Mouse (Mus musculus): Measurements from ENCODE around the gene Myl7.
A peak's percentile ranks its signal among the peaks of the same experiment; 100 is the strongest.
"Not testable (repeated sequence)": the region's sequence is repeated elsewhere in the genome, so short reads cannot be mapped to it uniquely, and the experiment has no call there.

Myl7 gene

DNA sequence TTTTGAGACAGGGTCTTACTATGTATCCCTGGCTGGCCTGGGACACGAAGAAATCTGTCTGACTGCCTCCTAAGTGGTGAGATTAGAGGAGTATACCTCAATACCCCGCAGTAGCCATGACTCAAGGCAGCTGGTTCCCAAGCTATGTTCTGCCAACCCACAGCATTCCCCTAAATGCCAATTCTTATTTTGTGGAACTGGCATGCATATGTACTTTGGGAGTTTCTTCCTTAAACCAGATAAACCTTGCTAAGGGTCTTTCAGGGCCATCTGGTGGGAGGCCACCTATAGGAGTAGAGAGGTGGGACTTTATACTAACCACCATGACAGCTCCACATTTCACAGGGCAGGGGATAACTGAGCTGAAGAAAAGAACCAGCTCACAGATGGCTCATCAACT, 5.3 kb upstream of the Myl7 start:
- DNase-seq: no peak

DNA sequence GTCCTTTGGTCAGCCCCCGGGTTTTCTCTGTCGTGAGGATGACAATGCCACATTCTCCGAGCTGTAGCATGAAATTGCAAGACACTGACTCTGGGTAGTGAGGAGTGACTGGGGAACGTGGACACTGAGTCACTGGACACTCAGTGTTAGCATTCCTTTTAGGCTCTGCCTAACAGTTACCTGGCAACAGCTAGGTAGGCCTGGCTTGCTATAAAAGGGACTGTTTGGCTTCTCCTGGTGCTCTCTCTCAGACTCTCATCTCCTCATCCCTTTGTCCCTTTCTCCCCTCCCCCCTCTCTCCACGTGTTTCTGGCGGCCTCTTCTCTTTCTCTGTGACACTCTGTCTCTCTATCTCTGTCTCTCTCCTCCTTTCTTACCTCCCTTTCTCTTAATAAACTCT, 3.8 kb upstream of the Myl7 start:
- peak in 1 of 2 experiments; percentile 1 for DNase-seq

DNA sequence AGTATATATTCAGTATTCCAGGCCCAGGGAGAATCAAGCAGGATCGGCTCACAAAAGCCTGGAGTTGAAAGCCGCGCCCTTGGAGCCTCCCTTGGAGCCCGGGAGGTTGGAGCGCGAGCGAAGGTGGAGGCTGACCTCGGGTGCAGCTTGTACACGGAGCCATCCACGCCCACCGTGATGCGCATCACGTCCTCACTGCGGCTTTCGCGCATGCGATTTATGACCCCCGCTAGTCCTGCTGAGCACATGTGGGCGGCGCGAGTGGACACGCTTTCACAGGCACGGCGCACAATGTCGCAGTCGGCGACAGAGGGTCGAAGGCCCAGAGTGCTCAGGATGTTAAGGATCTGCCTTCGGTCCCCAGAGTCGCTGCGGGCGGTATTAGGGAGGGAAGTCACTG, 3.4 kb upstream of the Myl7 start:
- DNase-seq: peak; percentile 58 to 70

DNA sequence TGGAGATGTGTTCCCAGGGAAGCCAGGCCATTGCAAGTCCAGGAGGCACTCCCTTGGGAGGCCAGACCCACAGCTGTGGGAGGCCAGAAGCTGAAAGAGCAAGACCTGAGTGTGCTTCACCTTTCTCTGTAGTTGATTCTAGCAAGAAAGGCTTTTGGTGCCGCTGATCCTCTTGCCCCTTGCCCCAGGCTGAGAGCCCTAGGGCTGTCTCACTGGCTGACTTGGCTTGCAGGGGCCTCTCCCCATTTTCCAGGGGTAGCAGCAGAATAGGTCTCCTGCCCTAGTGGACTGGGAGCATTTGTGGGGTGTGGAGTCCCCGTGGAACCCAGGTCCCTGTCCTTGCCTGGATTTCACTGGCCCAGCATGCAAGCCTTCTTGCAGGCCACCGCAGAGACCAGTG, 2.7 kb upstream of the Myl7 start:
- DNase-seq: no peak

DNA sequence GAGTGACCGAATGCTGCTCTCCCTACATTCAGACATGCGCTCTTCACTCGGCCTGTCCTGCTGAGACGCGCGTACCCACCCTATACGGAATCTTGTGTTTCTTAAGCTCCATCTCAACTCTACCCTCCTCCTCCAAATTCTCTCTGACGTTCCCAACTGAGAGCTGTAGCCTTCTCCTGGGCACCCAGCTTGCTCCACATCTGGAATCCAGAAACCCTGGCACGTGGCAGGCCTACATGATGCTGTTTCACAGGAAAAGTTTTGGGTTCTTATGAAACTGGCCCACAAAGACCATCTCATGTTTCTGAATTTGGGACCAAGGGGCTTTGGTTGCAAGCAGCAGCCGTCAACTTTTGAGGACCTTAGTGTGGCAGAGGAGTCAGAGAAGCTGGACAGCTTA, 704 bp upstream of the Myl7 start:
- DNase-seq: no peak

DNA sequence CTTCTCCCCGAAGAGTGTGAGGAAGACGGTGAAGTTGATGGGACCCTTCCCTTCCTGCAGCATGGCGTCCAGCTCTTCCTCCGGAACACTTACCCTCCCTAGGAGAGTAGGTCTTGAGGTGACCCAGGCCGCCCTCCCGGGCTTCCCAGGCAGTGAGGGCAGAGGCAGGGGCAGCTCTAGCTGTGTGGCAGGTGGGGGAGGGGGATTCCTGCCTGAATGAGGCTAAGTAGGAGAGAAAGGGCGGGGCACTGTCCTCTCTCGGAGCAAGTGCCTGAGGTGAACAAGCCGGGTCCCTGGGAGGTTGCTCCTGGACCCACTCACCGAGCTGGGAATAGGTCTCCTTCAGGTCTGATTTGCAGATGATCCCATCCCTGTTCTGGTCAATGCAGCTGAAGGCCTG, 743 bp downstream of the Myl7 start:
- no peak for DNase-seq

DNA sequence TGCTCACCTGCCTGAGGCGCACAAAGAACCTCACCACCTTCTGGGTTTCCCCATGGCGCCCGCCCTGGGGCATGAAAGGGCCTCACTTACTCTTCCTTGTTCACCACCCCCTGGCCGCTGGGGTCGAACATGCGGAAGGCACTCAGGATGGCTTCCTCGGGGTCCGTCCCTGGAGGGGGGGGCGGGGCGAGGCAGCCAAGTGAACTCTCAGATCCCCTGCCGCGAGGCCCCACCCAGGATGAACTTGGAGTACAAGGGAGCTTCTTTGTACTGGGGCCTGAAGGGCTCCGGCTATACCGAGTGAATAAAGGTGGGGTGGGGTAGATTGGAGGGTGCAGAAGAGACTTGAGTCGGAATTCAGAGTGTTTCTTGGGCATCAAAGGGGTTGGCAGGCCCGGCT, 1.4 kb downstream of the Myl7 start:
- no peak for DNase-seq

DNA sequence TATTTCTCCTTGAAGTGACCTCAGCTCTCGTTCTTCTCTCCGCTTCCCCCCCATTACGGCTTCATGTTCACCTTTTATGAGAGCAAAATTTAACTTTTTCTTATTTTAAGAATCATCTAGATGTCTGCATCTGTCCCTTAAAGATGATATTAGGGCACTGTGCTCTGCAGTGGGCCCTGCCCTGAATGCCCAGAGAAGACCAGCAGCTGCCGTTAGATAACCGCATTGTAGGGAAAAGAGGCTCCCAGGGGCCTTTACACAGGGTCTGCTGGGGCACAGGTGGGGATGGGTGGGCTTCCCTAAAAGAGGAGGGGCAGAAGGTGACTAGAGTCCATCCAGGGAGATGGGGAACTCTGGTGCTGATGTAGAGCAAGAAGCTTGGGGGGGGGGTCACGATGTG, 4.8 kb downstream of the Myl7 start:
- no peak for DNase-seq

DNA sequence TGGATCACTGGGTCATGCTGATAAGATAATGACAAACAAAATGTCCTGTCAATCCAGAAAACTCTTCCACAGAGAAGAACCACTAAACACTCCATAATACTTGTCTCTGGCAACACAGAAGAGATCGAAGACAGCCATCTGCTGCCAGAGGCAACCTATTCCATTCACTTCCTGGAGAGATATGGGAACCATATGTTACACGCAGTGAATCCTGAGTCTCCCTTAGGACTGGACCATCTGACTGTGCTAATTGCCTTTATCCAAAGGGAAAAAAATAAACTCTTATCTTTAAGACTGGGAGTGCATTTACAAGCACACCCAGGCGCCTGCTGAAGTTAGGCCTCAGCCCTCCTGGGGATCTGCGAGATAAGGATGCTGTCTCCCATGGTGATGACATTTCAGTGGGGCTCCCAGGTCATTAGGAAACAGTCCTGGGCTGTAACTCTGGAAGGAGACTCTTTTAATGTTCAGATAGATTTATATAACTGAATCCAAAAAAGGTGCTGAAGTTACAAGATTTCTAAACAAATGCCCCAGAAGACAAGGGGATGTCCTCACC, 5.7 kb downstream of the Myl7 start:
- DNase-seq: peak in 1 of 2 experiments; percentile 33

DNA sequence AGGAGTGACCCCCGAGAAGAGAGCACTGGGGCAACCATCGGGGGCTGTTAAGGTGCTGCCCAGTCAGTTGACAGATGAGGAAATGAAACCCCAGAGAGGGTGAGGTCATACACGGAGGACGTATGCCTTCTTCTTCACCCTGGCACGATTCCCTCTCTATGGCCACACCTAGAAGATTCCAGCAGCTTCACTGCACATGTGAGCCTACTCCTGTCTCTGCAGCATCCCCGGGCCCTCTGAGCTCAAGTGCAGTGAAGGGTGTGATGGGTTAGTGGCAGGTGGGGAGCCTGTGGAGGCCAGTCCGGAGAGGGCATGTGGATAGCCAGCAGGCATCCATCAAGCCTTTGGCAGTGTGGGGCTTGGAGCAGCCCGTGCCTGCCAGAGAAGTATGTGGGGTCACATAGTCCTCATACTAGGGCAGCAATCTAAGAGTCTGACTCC, 6.4 kb downstream of the Myl7 start:
- DNase-seq: peak; percentile 72

DNA sequence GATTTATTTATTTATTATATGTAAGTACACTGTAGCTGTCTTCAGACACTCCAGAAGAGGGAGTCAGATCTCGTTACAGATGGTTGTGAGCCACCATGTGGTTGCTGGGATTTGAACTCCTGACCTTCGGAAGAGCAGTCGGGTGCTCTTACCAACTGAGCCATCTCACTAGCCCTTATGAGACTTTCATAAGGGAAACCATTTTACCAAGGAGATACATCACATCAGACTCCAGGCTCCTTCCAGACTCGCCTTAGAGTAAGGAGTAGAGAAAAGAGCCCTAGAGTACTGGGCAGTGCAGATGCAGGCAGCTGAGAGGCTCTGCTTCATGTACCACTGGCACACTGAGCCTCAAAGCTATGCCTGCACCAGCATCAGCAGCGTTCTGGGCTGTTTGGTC, 10.0 kb downstream of the Myl7 start:
- DNase-seq: not testable (repeated sequence)

DNA sequence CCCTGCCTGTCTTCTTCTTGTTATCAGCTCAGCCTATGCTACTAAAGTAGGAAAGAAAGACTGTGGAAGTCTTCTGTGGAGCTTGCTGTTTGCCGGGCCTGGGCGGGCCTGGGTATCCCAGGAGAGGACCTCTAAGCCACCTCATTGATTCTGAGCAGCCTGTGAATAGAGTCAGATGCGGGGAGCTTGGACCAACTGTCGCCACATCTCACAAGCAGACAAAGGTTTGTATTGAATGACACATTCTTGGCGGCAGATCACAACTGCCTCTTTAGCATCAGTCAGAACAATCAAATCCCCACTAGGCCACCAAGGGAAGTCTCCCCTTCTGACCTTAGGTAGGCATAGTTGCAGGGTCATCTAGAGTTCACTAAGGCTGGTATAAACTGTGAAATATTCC, 11.3 kb downstream of the Myl7 start:
- no peak for DNase-seq

DNA sequence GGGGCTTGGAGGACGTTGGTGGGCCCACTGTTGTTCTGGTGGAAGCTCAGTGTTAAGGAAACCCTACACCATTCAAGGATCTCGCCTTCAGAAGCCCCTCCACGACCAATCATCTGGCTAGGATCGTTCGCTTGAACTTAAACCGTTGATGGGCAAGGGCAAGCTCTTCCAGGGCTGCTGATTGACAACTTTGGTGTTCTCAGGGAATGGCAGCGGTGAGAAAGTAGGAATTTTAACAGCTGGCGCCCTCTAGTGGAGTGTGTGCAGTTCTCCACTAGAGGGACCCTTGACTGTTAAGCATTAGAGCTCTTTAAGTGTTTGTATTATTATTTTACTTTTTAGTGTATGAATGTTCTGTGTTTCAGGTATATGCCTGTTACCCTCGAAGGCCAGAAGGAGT, 12.4 kb downstream of the Myl7 start:
- peak; percentile 60 to 79 for DNase-seq

DNA sequence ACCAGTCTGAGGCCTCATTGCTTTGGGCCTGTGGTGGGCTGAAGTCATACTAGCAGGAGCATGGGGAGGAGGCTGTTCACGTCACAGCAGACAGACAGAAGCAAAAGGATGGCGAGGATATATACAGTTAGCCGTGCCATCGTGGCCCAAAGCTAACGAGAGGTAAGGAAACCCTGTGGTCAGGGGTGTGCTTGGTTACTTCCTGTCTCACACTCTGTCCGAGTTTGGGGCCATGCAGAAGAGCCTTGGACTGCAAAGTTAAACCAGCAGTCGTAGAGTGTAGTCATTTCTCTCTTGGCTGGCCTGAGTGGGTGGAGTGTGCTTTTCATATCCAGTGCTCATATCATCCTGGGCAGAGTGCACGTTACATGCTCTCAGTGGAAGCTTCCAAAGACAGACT, 16.1 kb downstream of the Myl7 start:
- no peak for DNase-seq

DNA sequence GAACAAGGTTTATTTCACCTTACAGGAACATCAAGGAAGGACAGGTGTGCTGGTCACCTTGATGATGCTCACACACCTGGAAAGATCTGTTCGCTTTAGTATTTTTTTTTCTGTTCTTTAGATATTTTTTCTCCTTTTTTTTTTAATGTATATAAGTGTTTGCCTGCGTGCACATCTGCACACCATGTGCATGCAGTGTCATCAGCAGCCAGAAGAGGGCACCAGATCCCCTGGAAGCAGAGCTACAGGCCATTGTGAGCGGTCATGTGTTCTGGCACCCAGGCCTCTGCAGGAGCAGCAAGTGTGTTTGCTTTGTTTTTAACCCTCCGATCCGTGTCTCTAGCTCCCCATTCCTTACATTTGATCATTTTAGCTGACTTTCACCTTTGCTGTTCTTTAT, 18.7 kb downstream of the Myl7 start:
- DNase-seq: peak; percentile 75 to 86

DNA sequence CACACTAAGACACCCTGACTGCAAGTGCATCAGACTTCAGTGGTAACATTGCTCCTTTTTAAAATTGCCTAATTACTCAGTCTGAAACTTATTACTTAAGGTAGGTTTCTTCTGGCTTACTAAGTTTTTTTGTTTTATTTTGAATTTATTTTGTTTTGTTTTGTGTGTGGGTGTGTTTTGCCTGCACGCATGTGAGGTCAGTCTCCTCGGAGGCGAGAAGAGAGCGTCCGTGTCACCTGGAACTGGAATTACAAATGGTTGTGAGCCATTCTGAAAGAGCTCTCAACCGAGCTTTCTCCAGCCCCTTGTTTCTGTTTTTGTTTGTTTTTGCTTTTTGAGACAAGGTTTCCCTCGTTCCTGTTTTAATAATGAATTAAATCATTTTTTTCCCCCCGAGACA, 19.9 kb downstream of the Myl7 start:
- no peak for DNase-seq

DNA sequence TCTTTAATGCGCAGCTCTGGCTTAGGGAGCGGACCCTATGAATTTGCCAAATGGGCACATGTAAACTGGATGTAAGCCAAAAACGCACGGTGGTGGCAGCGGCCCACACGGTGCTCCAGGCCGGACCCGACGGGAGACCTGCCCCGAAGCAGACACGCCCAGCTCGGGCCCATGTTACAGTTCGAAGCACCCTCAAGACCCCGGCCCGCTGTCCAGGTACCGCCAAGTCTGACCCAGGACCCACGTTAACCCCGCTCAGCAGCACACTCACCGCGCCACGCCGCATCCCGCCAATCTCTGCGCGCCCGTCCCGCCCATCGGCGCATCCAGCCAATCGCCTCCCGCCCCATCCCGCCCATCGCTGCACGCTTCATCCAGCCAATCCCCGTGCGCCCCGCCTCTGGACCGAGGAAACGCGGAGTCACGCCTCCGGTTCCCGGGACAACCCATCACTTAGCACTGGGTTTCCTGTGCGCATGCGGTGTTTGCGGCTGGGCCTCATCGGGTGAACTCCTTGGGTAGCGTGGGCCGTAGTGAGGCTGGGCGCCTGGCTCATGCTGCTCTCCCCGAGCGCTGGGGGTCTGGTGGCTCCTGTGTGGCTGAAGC, 20.6 kb downstream of the Myl7 start, which contains the start of gene Pold2:
TSS of gene Pold2 (minus strand) at position 372 of the 606 bp plus-strand sequence.
- peak; percentile 96 to 98 for DNase-seq

DNA sequence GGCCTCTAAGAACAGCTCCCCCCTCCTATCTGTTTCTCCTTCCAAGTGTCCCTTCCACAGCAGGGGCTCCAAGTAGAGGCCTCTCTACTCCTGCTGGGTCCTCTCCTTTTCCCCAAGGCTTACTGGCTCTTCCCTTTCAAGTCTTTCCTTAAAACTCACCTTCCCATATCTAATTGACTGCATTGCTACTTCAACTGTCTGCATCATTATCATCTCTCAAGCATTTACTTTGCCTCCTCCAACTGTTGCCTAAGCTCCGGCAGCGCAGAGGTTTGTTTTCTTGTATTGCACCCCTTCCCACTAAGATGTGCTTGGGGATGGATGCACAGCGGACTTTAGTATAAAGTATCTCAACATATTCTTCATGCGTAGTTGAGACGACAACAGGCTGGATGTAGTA, 21.2 kb downstream of the Myl7 start:
- no peak for DNase-seq

DNA sequence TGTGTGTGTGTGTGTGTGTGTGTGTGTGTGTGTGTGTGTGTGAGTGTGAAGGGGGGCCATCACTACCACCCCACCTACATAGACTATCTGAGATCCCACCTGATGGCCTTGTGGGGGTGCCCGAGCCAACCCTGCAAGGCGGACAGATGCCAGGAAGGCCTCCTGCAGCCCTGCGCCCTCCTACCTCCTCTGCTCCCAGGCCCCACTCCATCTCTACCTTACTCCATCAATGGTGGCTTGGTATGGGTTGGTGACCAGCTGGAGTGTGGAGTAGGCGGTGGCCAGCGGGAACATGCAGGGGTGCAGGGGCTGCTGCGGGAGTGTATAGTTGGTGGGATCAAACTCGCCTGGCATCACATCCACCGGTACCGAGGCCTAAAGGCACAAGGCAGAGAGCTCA, 25.4 kb downstream of the Myl7 start:
- no peak for DNase-seq

DNA sequence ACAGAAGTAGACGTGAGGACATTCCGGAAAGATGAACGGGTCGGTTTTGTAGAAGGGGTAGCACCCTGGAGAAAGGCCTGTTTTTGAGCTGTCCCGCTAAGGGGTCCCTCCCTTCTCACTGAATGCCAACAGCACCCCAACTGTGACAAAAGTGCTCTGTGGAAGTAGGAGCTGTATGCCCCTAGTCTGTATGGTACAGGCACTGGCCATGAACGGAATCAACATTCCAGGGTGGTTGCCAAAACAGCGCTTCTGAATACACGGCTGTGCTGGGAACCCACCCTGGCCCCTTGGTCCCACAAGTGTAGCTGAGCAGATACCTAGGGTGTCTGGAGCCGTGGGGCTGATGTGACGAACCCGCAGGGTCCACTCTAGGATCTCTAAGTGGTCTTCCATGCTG, 25.9 kb downstream of the Myl7 start:
- no peak for DNase-seq

DNA sequence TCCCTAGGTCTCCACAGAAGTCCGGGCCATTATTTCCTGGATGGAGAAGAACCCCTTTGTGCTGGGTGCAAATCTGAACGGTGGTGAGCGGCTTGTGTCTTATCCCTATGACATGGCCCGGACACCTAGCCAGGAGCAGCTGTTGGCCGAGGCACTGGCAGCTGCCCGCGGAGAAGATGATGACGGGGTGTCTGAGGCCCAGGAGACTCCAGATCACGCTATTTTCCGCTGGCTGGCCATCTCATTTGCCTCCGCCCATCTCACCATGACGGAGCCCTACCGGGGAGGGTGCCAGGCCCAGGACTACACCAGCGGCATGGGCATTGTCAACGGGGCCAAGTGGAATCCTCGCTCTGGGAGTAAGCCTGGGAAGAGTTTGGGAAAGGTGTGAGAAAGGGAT, 28.5 kb downstream of the Myl7 start:
- no peak for DNase-seq

DNA sequence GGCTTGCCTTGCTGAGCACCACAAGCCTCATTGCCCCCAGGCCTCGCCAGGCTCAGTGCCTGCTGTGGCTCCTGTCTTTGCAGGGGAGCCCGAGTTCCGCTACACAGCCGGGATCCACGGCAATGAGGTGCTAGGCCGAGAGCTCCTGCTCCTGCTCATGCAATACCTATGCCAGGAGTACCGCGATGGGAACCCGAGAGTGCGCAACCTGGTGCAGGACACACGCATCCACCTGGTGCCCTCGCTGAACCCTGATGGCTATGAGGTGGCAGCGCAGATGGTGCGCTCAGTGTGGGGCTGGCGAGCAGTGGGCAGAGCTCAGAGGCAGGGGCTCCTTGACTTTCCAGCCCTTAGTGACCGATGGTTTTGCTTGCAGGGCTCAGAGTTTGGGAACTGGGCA, 29.3 kb downstream of the Myl7 start:
- peak; percentile 56 to 66 for DNase-seq

DNA sequence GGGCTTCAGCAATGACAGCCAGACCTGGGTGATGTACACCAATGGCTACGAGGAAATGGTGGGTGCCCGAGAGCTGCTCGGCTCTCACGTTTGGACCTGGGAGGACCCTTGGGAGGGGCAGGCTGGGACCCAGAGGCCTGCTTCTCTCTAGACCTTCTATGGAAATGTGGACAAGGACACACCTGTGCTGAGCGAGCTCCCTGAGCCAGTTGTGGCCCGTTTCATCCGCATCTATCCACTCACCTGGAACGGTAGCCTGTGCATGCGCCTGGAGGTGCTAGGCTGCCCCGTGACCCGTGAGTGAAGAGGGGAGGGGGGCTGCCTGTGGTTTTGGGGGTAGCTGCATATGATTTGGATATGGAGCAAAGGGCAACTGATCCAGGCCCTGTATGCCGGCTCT, 30.3 kb downstream of the Myl7 start:
- no peak for DNase-seq

DNA sequence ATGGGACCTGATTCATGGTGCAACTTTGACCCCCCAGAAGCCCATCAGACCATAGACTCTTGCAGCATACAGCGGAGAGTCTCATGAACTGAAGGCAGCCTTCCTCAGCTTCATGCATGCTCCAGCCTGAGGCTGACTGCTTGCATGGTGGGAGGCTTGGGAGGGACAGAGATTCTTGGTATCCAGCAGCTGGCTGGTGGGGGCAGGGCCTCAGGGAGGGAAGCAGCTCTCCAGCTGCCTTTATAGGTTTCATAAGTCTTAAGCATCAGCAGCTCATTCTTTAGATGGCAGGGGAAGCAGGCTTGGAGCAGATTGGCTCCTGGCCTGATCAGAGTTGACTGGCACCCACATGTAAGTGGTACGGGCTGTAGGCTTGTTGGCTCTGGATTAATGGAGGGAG, 31.4 kb downstream of the Myl7 start:
- DNase-seq: no peak

DNA sequence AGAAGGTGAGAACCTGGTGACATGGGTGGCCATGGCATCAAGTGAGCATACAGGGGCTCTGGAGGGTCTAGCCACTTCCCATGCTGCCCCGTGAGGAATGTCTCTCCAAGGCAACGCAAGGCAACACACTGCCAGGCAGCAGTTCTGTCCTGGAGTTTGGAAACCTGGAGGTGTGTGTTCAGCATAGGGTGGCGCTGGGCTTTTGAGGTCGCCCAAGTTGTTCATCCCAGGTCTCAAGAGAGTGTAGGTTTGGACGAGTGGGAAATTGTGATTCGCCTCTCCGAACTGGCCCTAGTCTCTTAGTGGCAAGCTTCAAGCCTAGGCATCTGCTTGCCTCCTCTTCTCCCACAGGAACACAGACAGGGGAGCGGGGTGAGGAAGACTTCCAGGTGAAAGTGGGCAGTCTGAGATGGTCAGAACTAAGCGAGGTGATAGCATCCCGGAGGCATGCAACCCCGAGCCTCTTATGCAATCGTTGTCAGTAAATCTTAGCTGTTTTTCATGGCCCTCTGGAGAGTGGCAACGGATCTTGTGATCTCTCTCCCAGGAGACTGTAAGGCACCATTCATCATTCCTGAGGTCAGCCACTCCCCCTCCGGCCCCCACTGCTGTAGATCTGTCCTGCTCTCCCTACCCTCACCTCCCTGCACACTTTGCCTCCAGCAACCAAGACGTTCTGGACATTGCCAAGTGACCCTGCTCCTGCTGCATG, 36.0 kb downstream of the Myl7 start:
- DNase-seq: no peak

All from cerebellum, postnatal 25 days (tissue).